Mouse (Mus musculus) CH12F3 (cell line): ENCODE measurements around the gene Tuba3a.
"Not testable (repeated sequence)": the region's sequence is repeated elsewhere in the genome, so short reads cannot be mapped to it uniquely, and the experiment has no call there.

ENCODE experiments used
- in situ Hi-C: fragments of 300-500 bp; cut with MboI; formaldehyde crosslinking; loops from 2 replicates; pipeline ENCODE4 v1.14.3; 2020; ENCODE audit warnings: low sequenced_read_pairs

Gene Tuba3a

DNA sequence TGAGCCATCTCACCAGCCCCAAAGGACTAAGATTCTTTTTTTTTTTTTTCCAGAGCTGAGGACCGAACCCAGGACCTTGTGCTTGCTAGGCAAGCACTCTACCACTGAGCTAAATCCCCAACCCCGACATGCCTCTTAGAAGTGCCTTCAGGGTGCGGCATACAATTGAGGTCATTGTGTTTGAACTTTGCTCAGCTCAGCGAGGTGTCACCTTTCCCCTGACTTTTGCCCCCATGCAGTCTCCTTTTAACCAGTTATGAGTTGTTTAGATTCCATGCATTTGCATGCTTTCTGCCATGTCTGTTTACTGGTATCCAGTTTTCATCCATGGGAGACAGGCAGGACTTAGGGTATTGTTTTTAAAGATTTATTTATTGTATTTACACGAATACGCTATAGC is 17.0 kb downstream of the Tuba3a start:
- in situ Hi-C loops = no loop called here

DNA sequence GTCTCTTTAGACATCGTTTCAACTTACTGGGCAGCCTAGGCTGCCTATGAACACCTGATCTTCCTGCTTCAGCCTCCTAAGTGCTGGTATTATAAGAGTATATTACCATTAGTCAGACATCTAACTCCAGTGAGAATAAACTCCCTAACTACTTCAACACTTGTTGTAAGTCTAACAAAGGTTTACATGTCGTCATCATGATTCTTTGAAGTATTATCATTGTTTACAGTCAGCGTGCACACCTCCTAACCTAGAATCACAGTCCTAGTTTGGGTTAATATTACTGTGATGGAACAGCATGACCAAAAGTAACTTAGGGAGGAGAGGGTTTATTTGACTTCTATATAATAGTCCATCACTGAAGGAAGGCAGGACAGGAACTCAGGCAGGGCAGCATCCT is 18.4 kb downstream of the Tuba3a start:
- in situ Hi-C loops = no loop called here

DNA sequence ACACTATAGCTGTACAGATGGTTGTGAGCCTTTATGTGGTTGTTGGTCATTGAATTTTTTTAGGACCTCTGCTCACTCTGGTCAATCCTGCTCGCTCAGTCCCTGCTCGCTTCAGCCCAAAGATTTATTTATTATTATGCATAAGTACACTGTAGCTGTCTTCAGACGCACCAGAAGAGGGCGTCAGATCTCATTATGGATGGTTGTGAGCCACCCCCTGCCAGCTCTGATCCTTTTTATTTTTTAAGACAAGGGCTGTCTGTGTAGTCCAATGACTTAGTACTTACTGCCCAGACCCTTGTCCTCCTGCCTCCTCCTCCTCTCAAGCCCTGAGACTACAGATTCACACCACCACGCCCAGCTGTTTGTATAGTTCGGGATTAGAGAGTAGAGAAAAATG is 19.2 kb downstream of the Tuba3a start:
- in situ Hi-C loops = not testable (repeated sequence)

DNA sequence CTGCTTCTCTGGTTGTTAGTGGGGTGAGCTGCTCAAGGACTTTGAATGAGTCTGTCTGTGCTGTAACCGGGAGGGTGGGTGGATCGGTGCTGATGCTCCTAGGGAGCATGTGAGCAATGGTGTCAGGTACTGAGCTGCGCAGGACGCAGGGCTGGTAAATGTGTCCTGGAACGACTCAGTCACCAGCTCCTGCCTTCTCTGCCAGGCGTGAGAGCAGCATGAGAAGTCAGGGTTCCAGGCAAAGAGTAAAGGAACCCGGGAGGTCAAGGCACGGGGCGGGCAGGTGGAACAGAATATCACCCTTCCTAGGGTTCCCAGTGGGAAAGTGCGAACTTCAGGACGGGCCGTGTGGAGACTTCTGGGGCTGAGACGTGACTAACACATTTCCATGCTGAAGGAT is 19.8 kb downstream of the Tuba3a start:
- in situ Hi-C loops = no loop called here

DNA sequence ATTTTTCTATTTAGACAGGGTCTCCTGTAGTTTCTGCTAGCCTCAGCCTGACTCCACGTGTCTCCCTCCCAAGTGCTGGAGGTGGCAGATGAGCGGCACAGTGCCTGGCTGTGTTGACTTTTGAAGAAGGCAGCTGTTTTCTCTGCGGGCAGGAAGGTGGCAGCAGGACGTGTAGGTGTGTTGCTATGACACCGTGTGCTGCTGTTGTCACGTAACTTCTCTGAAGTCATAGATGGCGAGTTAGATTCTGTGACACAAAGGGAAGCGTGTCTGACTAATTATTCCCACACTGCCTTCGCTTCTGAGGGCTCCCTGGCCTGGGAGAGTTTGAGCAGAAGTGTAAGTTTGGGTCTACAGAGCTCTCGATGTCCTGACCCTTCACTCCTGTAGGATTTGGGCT is 20.6 kb downstream of the Tuba3a start:
- in situ Hi-C loops = no loop called here

DNA sequence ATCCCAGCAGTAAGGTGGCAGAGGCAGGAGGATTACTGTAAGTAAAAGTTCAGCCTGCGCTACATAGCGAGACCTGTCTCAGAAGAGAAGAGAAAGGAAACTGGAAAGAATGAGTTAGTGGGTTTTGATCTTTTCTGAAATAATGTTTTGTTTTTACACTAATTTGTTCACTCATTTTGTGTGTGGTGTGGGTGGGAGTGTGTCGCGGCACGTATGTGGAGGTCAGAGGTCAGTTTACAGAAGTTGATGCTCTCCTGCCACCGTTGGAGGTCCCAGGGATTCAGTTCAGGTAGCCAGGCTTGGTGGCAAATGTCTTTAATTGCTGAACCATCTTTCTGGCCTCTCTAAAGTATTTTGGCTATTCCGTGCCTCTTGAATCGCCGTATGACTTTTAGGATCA is 21.6 kb downstream of the Tuba3a start:
- in situ Hi-C loops = no loop called here

DNA sequence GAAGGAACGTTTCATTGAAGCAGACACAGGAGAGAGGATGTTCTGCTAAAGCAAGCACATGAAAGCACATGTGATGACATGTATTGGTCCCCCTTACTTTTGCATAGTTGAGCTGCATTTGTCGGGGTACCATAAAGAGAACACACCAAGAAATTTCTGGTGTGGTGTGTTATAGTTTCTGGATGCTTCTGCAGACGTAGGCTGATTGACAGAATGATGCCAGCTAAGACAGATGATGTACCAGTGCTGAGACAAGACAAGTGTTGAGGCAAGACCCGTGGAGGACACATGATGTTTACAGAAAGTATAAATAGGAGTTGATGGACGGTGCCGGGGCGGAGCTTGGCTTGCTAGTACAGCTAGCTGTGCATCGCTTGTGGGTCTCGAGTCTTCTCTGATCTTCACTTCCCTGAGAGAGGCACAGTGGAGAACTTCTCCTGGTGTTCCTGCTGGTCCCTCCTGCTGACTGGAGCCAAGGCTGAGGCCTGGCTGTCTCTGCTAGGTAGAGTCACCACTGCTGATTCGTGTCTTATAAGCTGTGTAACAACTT is 25.8 kb downstream of the Tuba3a start:
- in situ Hi-C loops = no loop called here

DNA sequence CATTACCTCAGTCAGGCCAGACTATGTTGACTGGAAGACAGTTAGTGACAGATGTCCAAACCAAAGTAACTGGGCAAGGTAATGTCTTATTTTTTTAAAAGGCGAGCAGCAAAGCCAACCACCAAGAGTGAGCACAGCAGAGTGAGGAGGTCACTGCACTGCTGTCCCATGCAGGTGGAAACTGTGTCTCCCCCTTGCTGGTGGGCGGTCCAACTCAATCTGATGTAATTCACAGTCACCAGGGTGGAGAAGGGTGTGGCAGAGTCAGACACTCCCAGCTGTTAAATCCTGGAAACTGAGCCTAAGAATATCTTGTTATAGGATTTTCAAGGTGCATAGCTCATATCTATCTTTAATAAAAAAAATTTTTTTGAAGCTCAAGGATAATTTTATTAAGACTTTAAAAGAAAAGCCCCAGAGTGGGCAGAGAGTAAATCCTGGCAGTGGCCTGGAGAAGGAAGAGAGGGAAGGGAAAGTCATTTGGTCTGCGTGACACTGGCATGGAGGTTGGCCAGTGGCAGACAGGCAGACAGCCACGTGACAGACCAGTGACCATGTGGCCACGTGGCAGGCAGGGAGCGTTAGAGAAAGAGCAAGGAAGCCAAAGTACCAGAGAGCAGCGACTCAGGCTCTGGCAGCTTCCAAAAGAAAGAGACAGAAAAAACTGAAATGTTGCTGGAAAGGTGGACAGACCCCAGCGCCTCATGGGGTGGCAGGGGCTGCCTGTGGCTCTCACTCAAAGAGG is 29.4 kb downstream of the Tuba3a start:
- in situ Hi-C loops = no loop called here

DNA sequence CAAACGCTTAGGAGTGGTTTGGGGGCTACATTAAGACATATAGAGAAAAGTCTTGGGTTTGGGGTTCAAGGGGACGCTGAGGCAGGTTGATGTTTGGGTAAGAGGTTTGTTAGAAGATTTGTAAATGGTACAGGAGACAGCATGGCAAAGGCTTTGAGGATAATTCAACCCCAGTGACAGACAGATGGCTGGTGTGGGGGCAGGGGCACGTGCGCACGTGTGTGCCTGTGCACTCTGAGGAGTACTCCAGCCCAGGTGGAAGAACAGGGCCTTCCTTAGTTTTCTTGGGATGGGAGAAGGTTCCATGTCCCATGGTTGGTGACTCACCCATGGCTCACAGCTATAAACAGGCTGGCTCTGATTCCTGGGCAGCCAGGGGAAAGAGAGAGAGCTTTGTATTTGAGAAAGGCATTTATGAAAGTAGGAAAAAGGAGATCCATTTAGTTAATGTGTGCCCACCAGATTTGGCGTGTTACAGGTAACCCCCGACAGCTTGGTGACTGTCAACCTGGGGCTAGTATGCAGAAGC is 30.3 kb downstream of the Tuba3a start:
- in situ Hi-C loops = no loop called here

DNA sequence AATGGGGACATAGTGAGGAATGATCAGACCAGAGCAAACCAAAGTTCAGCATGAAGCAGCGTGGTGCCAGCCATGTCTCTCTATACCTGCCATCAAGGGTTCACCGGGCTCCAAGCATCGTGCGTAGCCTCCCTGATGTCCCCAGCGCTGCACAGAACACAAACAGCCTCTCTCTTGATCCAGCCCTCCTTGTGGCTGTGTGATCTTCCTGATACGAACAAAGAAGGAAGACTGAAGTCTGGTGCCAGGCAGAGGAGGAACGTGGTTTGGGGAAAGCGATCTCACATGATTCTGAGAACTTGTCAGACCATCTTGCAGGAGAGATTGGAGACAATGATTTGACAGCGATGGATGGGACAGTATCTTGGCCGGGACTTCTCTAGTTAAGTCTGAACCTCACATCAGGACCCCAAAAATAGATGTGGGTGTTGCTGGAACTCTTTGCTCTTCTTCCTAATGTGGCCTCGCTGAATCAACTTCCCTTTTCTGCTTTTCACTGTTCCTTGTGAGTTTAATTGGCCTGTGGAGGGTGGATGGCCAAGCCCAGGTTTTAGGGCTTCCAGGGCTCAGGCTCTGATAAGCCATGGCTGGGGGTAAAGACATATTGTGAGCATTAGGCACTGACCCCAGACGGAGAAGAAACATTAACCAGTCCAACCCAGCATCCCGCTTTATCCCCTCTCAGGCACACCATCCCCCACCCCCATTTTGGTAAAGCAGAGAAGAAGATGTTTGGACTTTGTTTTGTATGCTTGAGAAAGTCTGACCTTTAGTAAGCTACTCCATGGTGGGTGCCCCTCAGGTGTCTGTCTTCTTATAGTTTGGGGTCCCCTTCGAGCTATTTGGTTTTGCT is 31.8 kb downstream of the Tuba3a start:
- in situ Hi-C loops = no loop called here

DNA sequence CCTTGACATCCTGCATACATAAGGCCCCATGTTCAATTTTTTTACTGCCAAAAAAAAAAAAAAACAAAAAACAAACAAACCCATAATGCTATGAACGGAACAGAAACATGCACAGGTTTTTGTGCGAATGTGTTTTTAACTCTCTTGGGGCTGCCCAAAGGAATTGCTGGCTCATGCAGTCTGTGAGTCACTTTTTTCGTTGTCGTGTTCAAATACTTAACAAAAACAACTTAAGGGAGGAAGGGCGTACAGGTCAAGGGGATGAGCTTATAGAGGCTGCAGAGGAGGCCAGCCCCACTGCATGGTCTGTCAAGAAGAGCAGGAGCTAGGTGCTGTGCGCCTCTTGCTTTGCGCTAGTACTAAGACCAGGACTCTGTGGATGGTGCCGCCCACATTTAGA is 33.1 kb downstream of the Tuba3a start:
- in situ Hi-C loops = no loop called here

DNA sequence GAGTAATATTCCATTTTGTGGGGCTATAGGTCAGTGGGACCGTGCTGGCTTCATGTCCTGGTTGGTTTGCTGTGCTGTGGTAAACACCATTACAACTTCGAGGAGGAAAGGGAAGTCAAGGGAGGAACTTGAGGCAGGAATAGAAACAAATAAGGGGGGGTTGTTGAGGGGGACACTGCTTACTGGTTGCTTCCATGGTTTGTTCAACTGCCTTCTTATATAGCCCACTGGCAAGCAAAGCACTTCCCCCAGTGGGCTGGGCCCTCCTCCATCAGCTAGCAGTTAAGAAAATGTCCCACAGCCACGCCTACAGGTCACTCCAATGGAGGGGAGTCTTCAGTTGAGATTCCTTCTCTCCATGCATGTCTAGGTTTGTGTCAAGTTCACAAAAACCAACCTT is 33.6 kb downstream of the Tuba3a start:
- in situ Hi-C loops = no loop called here

DNA sequence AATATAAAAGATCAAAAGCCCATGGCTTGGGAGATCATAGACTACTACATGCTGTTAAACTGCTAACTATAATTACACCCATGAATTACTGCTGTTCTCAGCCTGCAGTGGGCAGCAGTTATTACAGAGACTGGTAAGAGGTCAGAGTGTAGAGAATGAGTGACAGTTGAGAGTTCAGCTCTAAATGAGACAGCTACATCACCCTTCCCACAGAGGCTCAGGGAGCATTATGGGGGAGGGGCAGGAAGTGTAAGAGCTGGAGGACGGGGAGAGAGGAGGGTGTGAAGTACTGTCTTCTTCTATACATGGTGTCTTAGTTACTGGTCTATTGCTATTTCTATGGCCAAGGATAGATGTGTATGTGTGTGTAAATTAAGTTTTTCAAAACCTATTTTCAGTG is 41.3 kb downstream of the Tuba3a start:
- in situ Hi-C loops = no loop called here

DNA sequence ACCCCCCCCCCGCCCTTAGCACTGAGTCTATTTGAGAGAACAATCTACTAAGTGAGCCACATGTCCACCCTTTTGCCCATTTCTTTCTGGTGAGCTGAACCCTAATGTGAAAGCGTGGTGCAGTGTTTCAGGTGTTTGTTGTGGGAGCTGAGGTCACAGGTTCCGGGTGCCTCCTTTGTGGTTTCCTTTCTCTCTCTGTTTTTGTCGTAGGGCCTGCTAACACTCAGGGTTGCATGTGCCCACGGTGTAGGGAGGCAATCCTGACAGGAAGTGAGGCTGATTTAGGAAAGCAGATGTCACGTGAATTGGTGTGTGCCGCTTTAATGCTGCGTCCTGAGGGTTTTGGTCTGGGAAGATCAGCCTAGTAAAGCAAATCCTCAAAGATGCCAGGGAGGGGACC is 44.3 kb downstream of the Tuba3a start:
- in situ Hi-C loops = no loop called here

DNA sequence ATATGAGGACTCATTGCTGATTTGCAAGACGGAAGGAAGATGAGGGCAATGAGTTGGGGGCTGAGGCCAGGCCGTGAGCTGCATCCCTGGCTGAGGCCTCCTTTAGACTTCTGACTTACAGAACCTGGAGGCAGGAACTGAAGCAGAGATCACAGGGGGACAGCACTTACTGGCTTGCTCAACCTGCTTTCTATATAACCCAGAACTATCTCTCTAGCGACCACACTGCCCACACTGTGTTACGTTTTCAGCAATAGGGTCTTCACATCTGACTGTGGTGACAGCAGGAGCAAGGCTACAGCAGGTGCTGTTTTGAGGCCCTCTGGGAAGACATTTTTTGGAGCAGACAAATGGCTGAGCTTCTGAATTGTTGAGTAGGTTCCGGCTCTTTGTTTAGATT is 45.2 kb downstream of the Tuba3a start:
- in situ Hi-C loops = no loop called here

DNA sequence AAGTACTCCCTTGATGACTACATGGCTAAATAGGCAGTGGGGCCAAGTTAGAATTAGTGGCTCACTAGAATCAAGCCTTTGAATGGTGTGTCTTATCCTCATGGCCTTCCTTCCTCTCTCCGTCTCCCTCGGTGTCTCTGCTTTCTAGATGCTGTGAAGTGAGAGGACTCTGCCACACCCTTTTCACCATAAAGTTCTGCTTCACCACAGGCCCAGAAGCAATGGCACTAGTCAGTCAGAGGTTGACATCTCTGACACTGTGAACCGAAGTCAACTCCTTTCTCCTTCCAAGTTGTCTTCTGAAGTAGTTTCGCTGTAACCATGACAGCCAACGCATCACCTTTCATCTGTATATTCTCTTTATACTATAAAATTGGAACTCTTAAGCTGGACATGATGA is 46.3 kb downstream of the Tuba3a start:
- in situ Hi-C loops = no loop called here

DNA sequence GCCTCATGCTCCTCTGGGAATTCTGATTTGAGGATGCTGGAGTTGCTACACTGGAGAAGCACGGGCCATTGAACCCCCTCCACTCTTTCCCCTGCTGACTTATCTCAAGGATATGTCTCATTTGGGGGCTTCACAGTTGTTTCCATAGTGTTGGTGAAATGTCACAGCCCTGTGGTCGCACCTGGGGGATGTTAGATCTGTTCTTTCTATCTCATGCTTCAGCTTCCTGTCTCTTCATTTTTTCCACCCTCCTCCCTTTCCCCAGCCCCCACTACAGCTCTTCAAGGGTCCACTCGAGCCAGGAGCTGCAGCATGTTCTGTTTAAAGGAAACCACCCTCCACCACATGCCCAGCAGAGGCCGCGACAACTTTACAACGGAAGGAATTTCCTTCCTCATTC is 47.4 kb downstream of the Tuba3a start:
- in situ Hi-C loops = no loop called here

DNA sequence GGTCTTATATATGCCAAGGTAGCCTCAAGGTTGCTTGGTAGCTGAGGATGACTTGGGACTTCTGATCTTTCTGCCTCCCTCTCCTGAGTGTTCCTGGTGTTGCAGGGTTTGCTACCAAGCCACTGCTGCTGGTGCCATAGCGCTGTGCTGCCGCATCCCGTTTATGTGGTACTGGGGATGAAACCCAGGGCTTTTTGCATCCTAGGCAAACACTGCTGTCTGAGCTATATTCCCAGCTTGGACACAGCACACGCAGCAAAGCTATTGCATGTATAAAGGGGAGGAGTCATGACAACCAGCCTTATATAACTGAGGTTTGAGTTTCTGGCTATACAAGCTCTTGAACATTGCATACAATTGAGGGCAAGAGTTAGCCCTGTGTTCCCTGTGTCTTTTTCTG is 48.4 kb downstream of the Tuba3a start:
- in situ Hi-C loops = no loop called here

DNA sequence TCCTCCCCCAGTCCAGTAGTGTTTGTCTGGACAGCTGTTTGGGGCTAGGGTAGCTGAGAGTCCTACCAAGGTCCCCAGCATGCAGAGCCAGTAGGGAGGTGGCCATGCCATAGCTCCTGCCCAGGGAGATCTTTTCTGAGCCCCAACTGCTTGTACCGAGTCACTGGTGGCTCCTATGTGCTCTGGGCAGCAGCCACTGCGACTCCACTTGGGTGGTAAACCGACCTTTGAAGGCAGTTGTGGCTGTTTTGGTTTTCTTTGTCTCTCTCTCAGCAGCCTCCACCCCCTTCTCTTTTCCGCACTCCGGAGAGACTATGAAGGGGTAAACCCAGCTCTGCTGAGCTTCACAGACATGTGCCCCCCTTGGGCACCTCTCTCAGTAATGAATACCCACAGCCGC is 49.1 kb downstream of the Tuba3a start, which contains the start of gene Cd27:
TSS of gene Cd27 (minus strand) at position 229 of the 400 bp plus-strand sequence.
- in situ Hi-C loops = no loop called here

DNA sequence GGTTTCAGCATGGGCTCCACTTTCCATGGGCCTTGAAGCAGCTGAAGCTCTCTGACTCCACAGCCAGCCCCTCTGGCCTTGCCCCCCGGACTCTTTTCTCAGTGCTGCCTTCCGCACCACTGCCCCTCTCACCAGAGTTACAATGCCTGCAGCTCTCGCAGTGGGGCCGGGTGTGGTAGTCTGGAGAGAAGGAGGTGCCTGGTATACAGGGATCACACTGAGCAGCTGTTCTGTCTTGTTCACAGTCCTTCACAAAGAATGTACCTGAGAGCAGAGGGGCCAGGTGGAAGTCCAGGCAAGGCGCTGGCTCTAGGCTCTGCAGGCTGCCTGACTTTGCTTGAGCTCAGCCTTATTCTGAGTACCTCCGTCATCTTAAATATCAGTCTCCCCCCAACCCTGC is 49.5 kb downstream of the Tuba3a start:
- in situ Hi-C loops = no loop called here

DNA sequence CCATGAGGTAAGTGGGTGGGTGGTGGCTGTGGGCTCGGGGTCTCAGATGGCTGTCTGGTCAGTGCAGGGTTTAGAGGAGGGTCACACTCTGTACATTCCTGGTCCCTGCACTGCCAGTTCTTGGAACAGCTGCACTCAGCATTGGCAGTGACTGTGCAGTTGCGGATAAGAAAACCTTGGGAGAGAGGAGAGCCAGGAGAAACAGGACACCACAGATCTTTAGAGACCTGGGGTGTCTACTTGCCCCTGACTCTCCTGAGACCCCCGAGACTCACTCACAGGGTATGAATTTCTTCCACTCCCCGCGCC is 51.4 kb downstream of the Tuba3a start:
- in situ Hi-C loops = no loop called here
